Mouse (Mus musculus): ENCODE measurements around the gene Fahd1. TPM values are rescaled to one million over a fixed set of nuclear protein-coding genes. Genes with fewer than 3 reads are reported as not detected.
A peak's percentile ranks its signal among the peaks of the same experiment; 100 is the strongest.

Fahd1 gene
- 103 and 123 TPM in 2 replicates for polyA plus RNA-seq (2012; rRNA removed)

DNA sequence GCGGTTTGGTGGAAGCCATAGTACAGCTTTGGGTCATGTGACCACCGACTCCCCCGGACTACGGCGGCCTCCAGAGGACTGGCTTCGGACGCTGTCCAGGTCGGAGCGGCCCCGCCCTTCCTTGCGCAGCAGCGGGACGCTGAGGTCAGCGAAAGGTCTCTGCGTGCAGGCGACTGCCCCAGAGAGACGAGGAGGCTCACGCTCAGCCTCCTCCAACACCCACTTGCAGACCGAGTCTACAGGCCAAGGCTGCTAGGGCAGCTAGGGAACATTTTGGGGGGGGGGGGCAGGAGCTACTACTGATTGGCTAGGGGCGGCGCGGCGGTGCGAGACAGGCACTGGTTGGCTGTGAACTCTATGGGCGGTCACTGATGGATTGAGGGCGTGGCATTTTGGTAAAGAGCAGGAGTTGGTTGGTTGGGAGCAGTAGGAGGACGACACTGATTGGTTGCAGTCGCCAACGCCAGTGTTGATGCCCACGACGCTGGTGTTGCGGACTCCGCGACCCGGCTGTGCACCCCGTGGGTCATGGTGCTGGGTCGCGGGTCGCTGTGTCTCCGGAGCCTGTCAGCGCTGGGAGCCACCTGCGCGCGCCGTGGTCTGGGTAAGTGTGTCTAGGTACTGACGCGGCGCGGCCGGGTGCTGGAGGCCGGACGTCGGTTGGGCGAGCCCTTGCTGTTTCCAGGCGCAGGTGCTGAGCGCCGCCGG is at the start of gene Fahd1:
Gene Fahd1 (minus strand): TSS at position 300 of the 708 bp plus-strand sequence.
- peak within 1 kb of the TSS; percentile 92 for H3K27ac ChIP-seq (ENCODE audit: insufficient read depth, low read depth, low read length)
- H3K36me3 ChIP-seq (ENCODE audit: control insufficient read depth, insufficient read depth, low read length): no peaks in the 10 kb centered on the region; the same call in 1 of the 2 replicates
- under 1% methylated on average over 58 of the region's 58 CpGs for WGBS
- peaks cover 6% of the 10 kb centered on the region; the same call in 1 of the 2 replicates for H3K4me1 ChIP-seq (ENCODE audit: control insufficient read depth, insufficient read depth, low read length)
- no peaks in the 10 kb centered on the region for H3K27me3 ChIP-seq (replicated peaks; ENCODE audit: control insufficient read depth, insufficient read depth, low read length)
- DNase-seq: peak; percentile 99
- peak; percentile 93 for TF ChIP-seq POLR2A (IDR thresholded peaks at IDR 0.05; ENCODE audit: low read depth, low read length)
- TF ChIP-seq CTCF (conservative IDR thresholded peaks at IDR 0.05; ENCODE audit: insufficient read depth, insufficient read length, low read depth, low read length): 0 out of 2 replicates have a peak, but pooled peaks have one; percentile 12
- peak within 1 kb of the TSS; percentile 70 for H3K4me3 ChIP-seq (ENCODE audit: insufficient read depth, low read depth, low read length)

GRCm38 (mm10) chr17:24899153-24899552 is 49.0 kb upstream of the Fahd1 start:
- TF ChIP-seq CTCF (conservative IDR thresholded peaks at IDR 0.05; ENCODE audit: insufficient read depth, insufficient read length, low read depth, low read length) (no peak), POLR2A (IDR thresholded peaks at IDR 0.05; ENCODE audit: low read depth, low read length) (no peak)
- DNase-seq: no peak
- Histone ChIP-seq H3K27me3 (replicated peaks; ENCODE audit: control insufficient read depth, insufficient read depth, low read length) (no peaks in the 10 kb centered on the region), H3K4me1 (ENCODE audit: control insufficient read depth, insufficient read depth, low read length) (peaks cover 7% of the 10 kb centered on the region; the same call in 1 of the 2 replicates), H3K27ac (ENCODE audit: insufficient read depth, low read depth, low read length) (no peak overlapping the region), H3K36me3 (ENCODE audit: control insufficient read depth, insufficient read depth, low read length) (peaks cover 2% of the 10 kb centered on the region; the same call in 1 of the 2 replicates), H3K4me3 (ENCODE audit: insufficient read depth, low read depth, low read length) (no peak overlapping the region)
- WGBS: 69% methylated on average over 5 of the region's 5 CpGs

GRCm38 (mm10) chr17:24898041-24898854 is 48.1 kb upstream of the Fahd1 start:
- no peak for DNase-seq
- WGBS: 74% methylated on average over 4 of the region's 4 CpGs
- Histone ChIP-seq H3K27ac (ENCODE audit: insufficient read depth, low read depth, low read length) (no peak overlapping the region), H3K4me1 (ENCODE audit: control insufficient read depth, insufficient read depth, low read length) (peaks cover 9% of the 10 kb centered on the region; the same call in 1 of the 2 replicates), H3K27me3 (replicated peaks; ENCODE audit: control insufficient read depth, insufficient read depth, low read length) (no peaks in the 10 kb centered on the region), H3K4me3 (ENCODE audit: insufficient read depth, low read depth, low read length) (no peak overlapping the region), H3K36me3 (ENCODE audit: control insufficient read depth, insufficient read depth, low read length) (peaks cover 2% of the 10 kb centered on the region; the same call in 1 of the 2 replicates)
- TF ChIP-seq POLR2A (IDR thresholded peaks at IDR 0.05; ENCODE audit: low read depth, low read length): no peak
- no peak for TF ChIP-seq CTCF (conservative IDR thresholded peaks at IDR 0.05; ENCODE audit: insufficient read depth, insufficient read length, low read depth, low read length)

DNA sequence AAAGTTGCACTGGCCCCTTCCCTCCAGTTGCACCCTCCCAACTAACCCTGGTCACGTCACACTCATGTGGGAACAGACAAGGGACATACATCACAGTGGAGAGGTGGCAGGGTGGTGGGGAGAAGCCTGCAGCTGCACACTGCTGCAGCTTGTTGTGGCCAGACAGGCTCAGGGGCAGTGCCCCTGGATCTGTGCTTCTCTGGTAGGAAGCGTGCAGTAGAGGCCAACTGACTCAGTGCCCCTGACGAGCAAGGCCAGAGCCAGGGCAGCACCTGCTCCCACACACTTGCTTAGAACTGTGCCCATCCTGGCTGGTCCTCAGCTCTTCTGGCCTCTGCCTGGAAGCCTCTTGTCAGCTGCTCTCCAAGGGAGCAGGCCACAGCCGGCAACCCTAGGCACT is 47.4 kb upstream of the Fahd1 start:
- H3K27ac ChIP-seq (ENCODE audit: insufficient read depth, low read depth, low read length): no peak overlapping the region
- no peak for DNase-seq
- H3K4me1 ChIP-seq (ENCODE audit: control insufficient read depth, insufficient read depth, low read length): peaks cover 9% of the 10 kb centered on the region; the same call in 1 of the 2 replicates
- H3K27me3 ChIP-seq (replicated peaks; ENCODE audit: control insufficient read depth, insufficient read depth, low read length): no peaks in the 10 kb centered on the region
- no peak for TF ChIP-seq POLR2A (IDR thresholded peaks at IDR 0.05; ENCODE audit: low read depth, low read length)
- TF ChIP-seq CTCF (conservative IDR thresholded peaks at IDR 0.05; ENCODE audit: insufficient read depth, insufficient read length, low read depth, low read length): no peak
- 77% methylated on average over 4 of the region's 4 CpGs for WGBS
- no peak overlapping the region for H3K4me3 ChIP-seq (ENCODE audit: insufficient read depth, low read depth, low read length)
- peaks cover 2% of the 10 kb centered on the region; the same call in 1 of the 2 replicates for H3K36me3 ChIP-seq (ENCODE audit: control insufficient read depth, insufficient read depth, low read length)

- H3K4me1 ChIP-seq (ENCODE audit: control insufficient read depth, insufficient read depth, low read length): peaks cover 9% of the 10 kb centered on the region; the same call in 1 of the 2 replicates
- no peak for DNase-seq
- TF ChIP-seq POLR2A (IDR thresholded peaks at IDR 0.05; ENCODE audit: low read depth, low read length) (no peak), CTCF (conservative IDR thresholded peaks at IDR 0.05; ENCODE audit: insufficient read depth, insufficient read length, low read depth, low read length) (no peak)
- H3K36me3 ChIP-seq (ENCODE audit: control insufficient read depth, insufficient read depth, low read length): 0 out of 2 replicates have a peak, but pooled peaks cover 2% of the 10 kb centered on the region
- 17% methylated on average over 11 of the region's 11 CpGs for WGBS
- H3K27ac ChIP-seq (ENCODE audit: insufficient read depth, low read depth, low read length): peak overlapping the region; percentile 30
- H3K4me3 ChIP-seq (ENCODE audit: insufficient read depth, low read depth, low read length): peak overlapping the region; percentile 87
- no peaks in the 10 kb centered on the region for H3K27me3 ChIP-seq (replicated peaks; ENCODE audit: control insufficient read depth, insufficient read depth, low read length)
These were observed 46.8 kb upstream of the Fahd1 start for GRCm38 (mm10) chr17:24896993-24897269.

- H3K4me3 ChIP-seq (ENCODE audit: insufficient read depth, low read depth, low read length): peak within 1 kb of the TSS; percentile 87
- 1% methylated on average over 47 of the region's 50 CpGs for WGBS
- peaks cover 2% of the 10 kb centered on the region; the same call in 1 of the 2 replicates for H3K36me3 ChIP-seq (ENCODE audit: control insufficient read depth, insufficient read depth, low read length)
- TF ChIP-seq POLR2A (IDR thresholded peaks at IDR 0.05; ENCODE audit: low read depth, low read length) (peak; percentile 27), CTCF (conservative IDR thresholded peaks at IDR 0.05; ENCODE audit: insufficient read depth, insufficient read length, low read depth, low read length) (0 out of 2 replicates have a peak, but pooled peaks have one; percentile 21)
- peak; percentile 91 for DNase-seq
- no peaks in the 10 kb centered on the region for H3K27me3 ChIP-seq (replicated peaks; ENCODE audit: control insufficient read depth, insufficient read depth, low read length)
- H3K4me1 ChIP-seq (ENCODE audit: control insufficient read depth, insufficient read depth, low read length): peaks cover 9% of the 10 kb centered on the region; the same call in 1 of the 2 replicates
- H3K27ac ChIP-seq (ENCODE audit: insufficient read depth, low read depth, low read length): peak within 1 kb of the TSS; percentile 79
These were observed 46.3 kb upstream of the Fahd1 start, which contains the start of gene Nme3 for GRCm38 (mm10) chr17:24896241-24896992. Nme3 (plus strand) TSS chr17:24896500.

Measured in kidney, adult 2 months (tissue).